Mouse (Mus musculus): Measurements from ENCODE around the gene Fhit. TPM values are rescaled to one million over a fixed set of nuclear protein-coding genes. Genes with fewer than 3 reads are reported as not detected.

Gene Fhit
- polyA plus RNA-seq, 1 experiment from 2014 or later = 5.6 TPM

DNA sequence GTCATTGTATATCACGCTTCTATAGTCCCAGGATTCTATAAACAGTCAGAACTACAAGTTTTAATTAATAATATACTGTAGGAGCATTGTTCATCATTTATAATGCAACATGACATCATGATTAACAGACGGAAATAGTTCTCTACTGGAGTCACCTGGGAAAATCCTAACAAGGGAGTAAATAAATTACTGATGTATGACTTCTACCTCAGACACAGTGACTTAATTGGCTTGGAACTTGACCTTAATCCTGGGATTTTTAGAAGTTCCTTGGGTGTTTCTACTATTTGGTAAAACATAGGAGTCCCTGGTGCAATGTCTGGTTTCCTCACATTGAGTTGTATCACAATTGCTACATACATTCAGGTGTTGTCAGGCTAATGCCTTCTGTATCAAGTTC is 613.2 kb downstream of the Fhit start:
- H3K27ac ChIP-seq (ENCODE audit: low read depth, low read length) = no peak overlapping the region
- H3K9ac ChIP-seq (ENCODE audit: low read depth, low read length) = no peak overlapping the region
- ATAC-seq (replicated peaks; ENCODE audit: insufficient number of reproducible peaks, low FRiP score, low TSS enrichment) = no peak
- no peaks in the 10 kb centered on the region for H3K4me1 ChIP-seq (ENCODE audit: control insufficient read depth, insufficient read depth, low read length)
- H3K36me3 ChIP-seq (ENCODE audit: control insufficient read depth, insufficient read depth, low read length) = no peaks in the 10 kb centered on the region
- no peak overlapping the region for H3K4me2 ChIP-seq
- no peaks in the 10 kb centered on the region for H3K9me3 ChIP-seq (replicated peaks; ENCODE audit: control insufficient read depth, low read length)
- H3K4me3 ChIP-seq (ENCODE audit: low read depth, low read length) = no peak overlapping the region
- H3K27me3 ChIP-seq (ENCODE audit: control insufficient read depth, insufficient read depth, low read length) = no peaks in the 10 kb centered on the region
- WGBS (ENCODE audit: insufficient replicate concordance) = 82% methylated on average over 2 of the region's 2 CpGs

DNA sequence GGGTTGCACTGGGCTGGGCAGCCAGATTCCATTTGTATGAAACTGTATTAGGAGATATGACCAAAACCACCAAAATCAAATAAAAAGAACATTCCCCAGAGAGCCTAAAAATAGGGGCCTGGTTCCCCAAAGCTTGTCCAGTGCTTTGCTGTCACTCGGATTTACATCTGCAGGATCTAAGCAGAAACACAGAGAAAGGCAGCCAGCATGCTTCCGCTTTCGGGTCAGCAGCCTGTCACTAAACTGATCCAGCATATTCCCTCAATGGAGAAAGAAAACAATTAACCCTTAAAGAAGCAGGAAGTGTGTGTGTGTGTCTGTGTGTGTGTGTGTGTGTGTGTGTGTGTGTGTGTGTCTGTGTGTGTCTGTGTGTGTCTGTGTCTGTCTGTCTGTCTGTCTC is 615.9 kb downstream of the Fhit start:
- no peaks in the 10 kb centered on the region for H3K9me3 ChIP-seq (replicated peaks; ENCODE audit: control insufficient read depth, low read length)
- no peak overlapping the region for H3K27ac ChIP-seq (ENCODE audit: low read depth, low read length)
- ATAC-seq (replicated peaks; ENCODE audit: insufficient number of reproducible peaks, low FRiP score, low TSS enrichment) = no peak
- H3K27me3 ChIP-seq (ENCODE audit: control insufficient read depth, insufficient read depth, low read length) = no peaks in the 10 kb centered on the region
- H3K9ac ChIP-seq (ENCODE audit: low read depth, low read length) = no peak overlapping the region
- no peaks in the 10 kb centered on the region for H3K36me3 ChIP-seq (ENCODE audit: control insufficient read depth, insufficient read depth, low read length)
- H3K4me2 ChIP-seq = no peak overlapping the region
- H3K4me3 ChIP-seq (ENCODE audit: low read depth, low read length) = no peak overlapping the region
- no peaks in the 10 kb centered on the region for H3K4me1 ChIP-seq (ENCODE audit: control insufficient read depth, insufficient read depth, low read length)
- 64% methylated on average over 3 of the region's 3 CpGs for WGBS (ENCODE audit: insufficient replicate concordance)

GRCm38 (mm10) chr14:10534862-10535261 is 627.0 kb downstream of the Fhit start:
- no peak for ATAC-seq (replicated peaks; ENCODE audit: insufficient number of reproducible peaks, low FRiP score, low TSS enrichment)
- 79% methylated on average over 2 of the region's 2 CpGs for WGBS (ENCODE audit: insufficient replicate concordance)
- no peaks in the 10 kb centered on the region for H3K4me1 ChIP-seq (ENCODE audit: control insufficient read depth, insufficient read depth, low read length)
- H3K36me3 ChIP-seq (ENCODE audit: control insufficient read depth, insufficient read depth, low read length) = no peaks in the 10 kb centered on the region
- no peaks in the 10 kb centered on the region for H3K27me3 ChIP-seq (ENCODE audit: control insufficient read depth, insufficient read depth, low read length)
- no peak overlapping the region for H3K9ac ChIP-seq (ENCODE audit: low read depth, low read length)
- no peak overlapping the region for H3K4me2 ChIP-seq
- no peak overlapping the region for H3K4me3 ChIP-seq (ENCODE audit: low read depth, low read length)
- no peaks in the 10 kb centered on the region for H3K9me3 ChIP-seq (replicated peaks; ENCODE audit: control insufficient read depth, low read length)
- H3K27ac ChIP-seq (ENCODE audit: low read depth, low read length) = no peak overlapping the region

DNA sequence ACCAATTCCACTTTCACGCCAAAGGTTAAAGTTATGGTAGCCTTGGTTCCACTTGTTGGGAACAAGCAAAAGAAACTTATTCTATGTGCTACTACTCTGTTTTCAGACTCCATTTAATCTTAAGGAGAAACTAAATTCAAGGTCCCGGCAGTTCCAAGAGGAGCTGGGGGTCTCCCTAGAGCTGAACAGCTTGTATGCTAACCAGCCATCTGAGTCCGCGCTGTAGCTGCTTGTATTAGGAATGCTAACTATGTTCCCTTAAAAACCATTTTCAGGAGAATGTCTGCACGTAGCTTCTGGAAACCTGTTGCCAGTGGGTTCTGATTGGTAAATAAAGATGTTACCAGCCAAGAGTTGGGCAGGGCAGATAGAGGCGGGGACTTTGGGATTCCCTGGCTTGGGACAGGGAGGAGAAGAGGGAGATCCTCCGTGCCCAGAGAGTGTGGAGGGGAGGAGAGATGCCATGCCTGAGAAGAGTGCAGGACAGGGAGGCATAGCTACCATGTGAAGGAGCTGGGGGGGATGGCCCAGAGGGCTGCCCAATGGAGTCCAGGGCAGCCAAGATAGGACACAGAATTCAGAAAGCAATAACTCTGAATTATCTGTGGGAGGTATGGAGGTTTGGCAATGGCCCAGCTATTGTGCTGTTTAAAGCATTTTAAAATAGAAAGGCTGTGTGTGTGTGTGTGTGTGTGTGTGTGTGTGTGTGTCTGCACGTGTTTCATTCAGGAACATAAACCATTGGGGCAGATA is 629.9 kb downstream of the Fhit start:
- ATAC-seq (replicated peaks; ENCODE audit: insufficient number of reproducible peaks, low FRiP score, low TSS enrichment) = no peak; the same call in 1 of the 2 replicates
- Histone ChIP-seq H3K27me3 (ENCODE audit: control insufficient read depth, insufficient read depth, low read length) (no peaks in the 10 kb centered on the region), H3K4me2 (no peak overlapping the region)

DNA sequence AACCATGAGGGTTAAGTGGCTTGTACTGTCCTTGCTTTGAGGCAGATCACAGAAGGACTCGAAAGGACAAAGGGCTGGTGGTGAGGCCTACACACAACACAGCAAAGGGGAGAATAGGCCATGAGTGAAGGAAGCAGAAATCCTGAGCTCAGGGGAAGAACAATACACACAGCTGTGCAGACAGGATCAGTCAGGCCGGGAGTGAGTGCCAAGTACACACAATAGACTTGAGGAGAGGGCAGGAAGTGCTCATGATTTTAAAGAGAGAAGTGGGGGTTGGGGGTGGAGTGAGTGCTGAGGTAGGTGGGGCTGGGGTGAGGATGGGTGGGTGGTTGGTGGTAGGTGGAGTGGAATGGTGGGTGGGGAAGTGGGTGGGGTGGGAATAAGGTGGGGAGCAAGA is 635.0 kb downstream of the Fhit start:
- Histone ChIP-seq H3K27me3 (ENCODE audit: control insufficient read depth, insufficient read depth, low read length) (no peaks in the 10 kb centered on the region), H3K36me3 (ENCODE audit: control insufficient read depth, insufficient read depth, low read length) (no peaks in the 10 kb centered on the region), H3K4me1 (ENCODE audit: control insufficient read depth, insufficient read depth, low read length) (no peaks in the 10 kb centered on the region), H3K9ac (ENCODE audit: low read depth, low read length) (no peak overlapping the region), H3K9me3 (replicated peaks; ENCODE audit: control insufficient read depth, low read length) (no peaks in the 10 kb centered on the region), H3K27ac (ENCODE audit: low read depth, low read length) (no peak overlapping the region), H3K4me3 (ENCODE audit: low read depth, low read length) (no peak overlapping the region), H3K4me2 (no peak overlapping the region)
- 41% methylated on average over 2 of the region's 2 CpGs for WGBS (ENCODE audit: insufficient replicate concordance)
- ATAC-seq (replicated peaks; ENCODE audit: insufficient number of reproducible peaks, low FRiP score, low TSS enrichment) = no peak

More for the DNA sequence above, 629.9 kb downstream of the Fhit start:
- no peaks in the 10 kb centered on the region for H3K36me3 ChIP-seq (ENCODE audit: control insufficient read depth, insufficient read depth, low read length)
- H3K27ac ChIP-seq (ENCODE audit: low read depth, low read length) = no peak overlapping the region
- H3K4me3 ChIP-seq (ENCODE audit: low read depth, low read length) = no peak overlapping the region
- WGBS (ENCODE audit: insufficient replicate concordance) = 76% methylated on average over 8 of the region's 8 CpGs
- H3K9me3 ChIP-seq (replicated peaks; ENCODE audit: control insufficient read depth, low read length) = no peaks in the 10 kb centered on the region
- H3K4me1 ChIP-seq (ENCODE audit: control insufficient read depth, insufficient read depth, low read length) = no peaks in the 10 kb centered on the region
- no peak overlapping the region for H3K9ac ChIP-seq (ENCODE audit: low read depth, low read length)

GRCm38 (mm10) chr14:10525786-10526185 is 636.0 kb downstream of the Fhit start:
- H3K4me2 ChIP-seq = no peak overlapping the region
- no peaks in the 10 kb centered on the region for H3K4me1 ChIP-seq (ENCODE audit: control insufficient read depth, insufficient read depth, low read length)
- no peak for ATAC-seq (replicated peaks; ENCODE audit: insufficient number of reproducible peaks, low FRiP score, low TSS enrichment)
- H3K9me3 ChIP-seq (replicated peaks; ENCODE audit: control insufficient read depth, low read length) = no peaks in the 10 kb centered on the region
- no peaks in the 10 kb centered on the region for H3K27me3 ChIP-seq (ENCODE audit: control insufficient read depth, insufficient read depth, low read length)
- no peaks in the 10 kb centered on the region for H3K36me3 ChIP-seq (ENCODE audit: control insufficient read depth, insufficient read depth, low read length)
- H3K4me3 ChIP-seq (ENCODE audit: low read depth, low read length) = no peak overlapping the region
- 78% methylated on average over 4 of the region's 4 CpGs for WGBS (ENCODE audit: insufficient replicate concordance)
- no peak overlapping the region for H3K27ac ChIP-seq (ENCODE audit: low read depth, low read length)
- no peak overlapping the region for H3K9ac ChIP-seq (ENCODE audit: low read depth, low read length)

GRCm38 (mm10) chr14:10514026-10514425 is 647.8 kb downstream of the Fhit start:
- no peak overlapping the region for H3K9ac ChIP-seq (ENCODE audit: low read depth, low read length)
- H3K4me3 ChIP-seq (ENCODE audit: low read depth, low read length) = no peak overlapping the region
- no peaks in the 10 kb centered on the region for H3K36me3 ChIP-seq (ENCODE audit: control insufficient read depth, insufficient read depth, low read length)
- H3K9me3 ChIP-seq (replicated peaks; ENCODE audit: control insufficient read depth, low read length) = no peaks in the 10 kb centered on the region
- no peak overlapping the region for H3K27ac ChIP-seq (ENCODE audit: low read depth, low read length)
- ATAC-seq (replicated peaks; ENCODE audit: insufficient number of reproducible peaks, low FRiP score, low TSS enrichment) = no peak
- H3K27me3 ChIP-seq (ENCODE audit: control insufficient read depth, insufficient read depth, low read length) = no peaks in the 10 kb centered on the region
- no peak overlapping the region for H3K4me2 ChIP-seq
- no peaks in the 10 kb centered on the region for H3K4me1 ChIP-seq (ENCODE audit: control insufficient read depth, insufficient read depth, low read length)

- H3K27me3 ChIP-seq (ENCODE audit: control insufficient read depth, insufficient read depth, low read length) = no peaks in the 10 kb centered on the region
- H3K9ac ChIP-seq (ENCODE audit: low read depth, low read length) = no peak overlapping the region
- no peaks in the 10 kb centered on the region for H3K36me3 ChIP-seq (ENCODE audit: control insufficient read depth, insufficient read depth, low read length)
- H3K4me3 ChIP-seq (ENCODE audit: low read depth, low read length) = no peak overlapping the region
- no peaks in the 10 kb centered on the region for H3K4me1 ChIP-seq (ENCODE audit: control insufficient read depth, insufficient read depth, low read length)
- H3K9me3 ChIP-seq (replicated peaks; ENCODE audit: control insufficient read depth, low read length) = no peaks in the 10 kb centered on the region
- no peak for ATAC-seq (replicated peaks; ENCODE audit: insufficient number of reproducible peaks, low FRiP score, low TSS enrichment)
- no peak overlapping the region for H3K4me2 ChIP-seq
- H3K27ac ChIP-seq (ENCODE audit: low read depth, low read length) = no peak overlapping the region
Measured at GRCm38 (mm10) chr14:10509252-10509651, 652.6 kb downstream of the Fhit start.

DNA sequence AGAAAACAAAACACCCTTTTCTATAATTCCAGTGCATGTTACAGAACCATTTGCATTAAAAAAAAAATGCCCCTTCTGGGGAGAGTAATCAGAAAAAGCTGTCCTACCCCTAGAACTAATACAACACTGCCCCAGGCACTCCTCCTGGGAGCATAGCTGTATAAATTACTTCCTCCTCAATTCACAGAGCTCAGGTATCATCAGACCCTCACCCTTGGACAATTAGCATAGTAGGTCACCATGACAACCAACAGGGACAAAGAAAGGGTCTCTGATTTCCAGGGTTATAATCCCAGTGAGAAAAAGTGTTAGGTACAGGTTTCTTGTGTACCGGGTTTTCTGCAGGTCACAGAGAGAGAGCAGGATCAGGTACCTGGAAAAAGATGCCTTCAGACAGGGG is 654.3 kb downstream of the Fhit start:
- no peak overlapping the region for H3K9ac ChIP-seq (ENCODE audit: low read depth, low read length)
- no peaks in the 10 kb centered on the region for H3K27me3 ChIP-seq (ENCODE audit: control insufficient read depth, insufficient read depth, low read length)
- no peak overlapping the region for H3K4me2 ChIP-seq
- H3K27ac ChIP-seq (ENCODE audit: low read depth, low read length) = no peak overlapping the region
- no peak for ATAC-seq (replicated peaks; ENCODE audit: insufficient number of reproducible peaks, low FRiP score, low TSS enrichment)
- H3K9me3 ChIP-seq (replicated peaks; ENCODE audit: control insufficient read depth, low read length) = no peaks in the 10 kb centered on the region
- 51% methylated on average over 1 of the region's 1 CpGs for WGBS (ENCODE audit: insufficient replicate concordance)
- H3K36me3 ChIP-seq (ENCODE audit: control insufficient read depth, insufficient read depth, low read length) = no peaks in the 10 kb centered on the region
- H3K4me1 ChIP-seq (ENCODE audit: control insufficient read depth, insufficient read depth, low read length) = no peaks in the 10 kb centered on the region
- no peak overlapping the region for H3K4me3 ChIP-seq (ENCODE audit: low read depth, low read length)
